Mouse (Mus musculus): ENCODE measurements around the gene Reln.

DNA sequence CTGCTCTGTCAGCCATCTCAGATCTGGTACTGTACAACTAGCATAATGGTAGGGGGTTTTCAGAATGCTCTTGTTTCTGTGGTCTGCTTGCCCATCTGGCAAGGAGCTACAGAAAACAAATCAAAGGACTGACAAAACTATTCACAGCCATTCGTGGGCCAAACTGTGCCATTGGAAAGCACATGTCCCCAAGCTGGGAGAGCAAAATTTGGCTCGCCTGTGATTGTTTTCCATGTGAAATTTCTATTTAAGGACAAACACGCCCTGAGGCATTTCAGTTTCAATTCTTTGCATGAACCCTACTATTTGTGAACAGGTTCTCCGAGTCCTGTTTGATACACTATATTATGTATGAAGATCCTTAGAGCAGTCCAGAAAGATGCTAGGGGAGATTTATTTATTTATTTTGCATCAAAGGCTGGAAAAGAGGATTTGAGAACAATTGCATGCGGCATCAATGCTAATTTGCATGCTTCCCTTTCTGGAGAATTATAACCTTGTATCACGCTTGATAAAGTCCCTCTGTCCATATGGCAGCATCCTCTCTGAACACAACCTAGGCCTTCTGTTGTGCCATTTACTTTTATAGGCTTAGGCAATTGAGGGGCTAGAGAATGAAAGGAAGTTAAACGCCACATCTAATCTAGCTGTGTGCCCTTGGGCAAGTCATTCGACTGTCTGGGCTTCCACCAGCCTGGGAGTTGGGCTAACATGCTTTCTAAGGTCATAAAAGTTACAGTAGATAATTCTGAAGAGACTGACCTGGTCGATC lies 396.7 kb downstream of the Reln start:
- TF ChIP-seq USF1 (IDR thresholded peaks at IDR 0.05; ENCODE audit: low read depth) (no peak), POLR2A (IDR thresholded peaks at IDR 0.05; ENCODE audit: insufficient read length, low read depth) (no peak), MAX (IDR thresholded peaks at IDR 0.05; ENCODE audit: low read depth) (no peak), MYOG (IDR thresholded peaks at IDR 0.05; ENCODE audit: control insufficient read depth in 1 of 3, insufficient read depth in 1 of 3, insufficient read length in 2 of 3, low read depth in 2 of 3) (no peak), CEBPB (IDR thresholded peaks at IDR 0.05; ENCODE audit: insufficient read depth, poor library complexity, severe bottlenecking) (no peak), POLR2AphosphoS2 (IDR thresholded peaks at IDR 0.05; ENCODE audit: insufficient read length, low read depth) (no peak), SRF (IDR thresholded peaks at IDR 0.05; ENCODE audit: control insufficient read depth, insufficient read length, low read depth) (no peak), E2F4 (IDR thresholded peaks at IDR 0.05; ENCODE audit: insufficient read depth) (no peak), TCF12 (IDR thresholded peaks at IDR 0.05; ENCODE audit: insufficient read depth, poor library complexity, severe bottlenecking) (no peak), MYOD1 (IDR thresholded peaks at IDR 0.05; ENCODE audit: control insufficient read depth in 1 of 3, insufficient read length in 2 of 3, low read depth in 2 of 3) (no peak), REST (IDR thresholded peaks at IDR 0.05; ENCODE audit: insufficient read depth, insufficient read length) (no peak)
